Mouse (Mus musculus): ENCODE measurements at regions not wholly inside any gene's neighbourhood (a gene's known extent, or its start where the extent isn't known, plus 50 kb on each side); places are given as distances from the start of the nearest gene placed in this dataset.

GRCm38 (mm10) chr13:85639376-85640229 lies 350.7 kb upstream of the Rasa1 start:
- no peak for DNase-seq

- DNase-seq = peak in 1 of 2 experiments; percentile 53
Measured at GRCm38 (mm10) chr13:85629506-85630175, 340.7 kb upstream of the Rasa1 start.
